Mouse (Mus musculus): ENCODE measurements around the gene Sema3g. TPM values are rescaled to one million over a fixed set of nuclear protein-coding genes. Genes with fewer than 3 reads are reported as not detected.
A peak's percentile ranks its signal among the peaks of the same experiment; 100 is the strongest.

Gene Sema3g
- total RNA-seq (2021) = 6.3 and 7.5 TPM in 2 replicates
- long read RNA-seq, full-length matches to known transcripts = 1 of 4 reads
- long read RNA-seq, partial matches to known transcripts = 3 of 4 reads
- long read RNA-seq, other reads (novel, unspliced or antisense) = 0 of 4 reads

DNA sequence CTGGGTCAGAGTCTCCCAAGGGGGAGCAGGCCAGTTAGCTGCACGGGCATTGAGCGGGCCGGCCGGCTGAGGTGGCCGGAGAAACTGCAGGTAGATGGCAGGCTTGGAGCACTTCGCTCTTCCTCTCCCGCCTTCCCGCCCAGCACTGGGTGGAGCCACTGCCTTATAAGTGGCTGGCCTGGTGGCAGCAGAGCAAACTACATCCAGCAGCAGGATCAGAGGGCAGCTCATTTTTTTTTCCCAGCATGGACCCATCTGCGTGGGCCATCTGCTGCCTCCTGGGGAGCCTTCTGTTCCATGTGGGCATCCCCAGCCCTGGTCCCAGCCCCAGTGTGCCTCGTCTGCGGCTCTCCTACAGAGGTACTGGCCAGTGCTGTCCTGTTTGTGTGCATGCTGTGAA lies at the start of gene Sema3g:
Sema3g (plus strand) TSS at position 195 of the 400 bp plus-strand sequence.
- DNase-seq = peak; percentile 56

- DNase-seq = peak; percentile 25
Observed at GRCm38 (mm10) chr14:31168425-31168824, 49.2 kb upstream of the Sema3g start, which contains the start of gene Stab1. Stab1 (minus strand) TSS chr14:31168641.

DNA sequence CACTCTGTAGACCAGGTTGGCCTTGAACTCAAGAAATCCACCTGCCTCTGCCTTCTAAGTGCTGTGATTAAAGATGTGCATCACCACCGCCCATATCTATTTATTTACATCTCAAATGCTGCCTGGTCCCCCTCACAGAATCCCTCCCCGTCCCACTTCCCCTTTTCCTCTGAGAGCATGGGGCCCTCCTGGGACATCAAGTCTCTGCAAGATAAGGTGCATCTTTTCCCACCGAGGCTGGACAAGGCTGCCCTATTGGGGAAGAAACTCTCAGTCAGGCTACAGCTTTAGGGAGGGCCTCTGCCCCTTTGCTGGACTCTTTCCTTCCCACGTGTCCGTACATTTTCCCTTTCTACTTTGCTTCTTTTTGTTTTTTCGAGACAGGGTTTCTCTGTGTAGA lies 48.2 kb upstream of the Sema3g start:
- no peak for DNase-seq

GRCm38 (mm10) chr14:31170963-31171362 lies 46.7 kb upstream of the Sema3g start:
- DNase-seq = no peak

DNA sequence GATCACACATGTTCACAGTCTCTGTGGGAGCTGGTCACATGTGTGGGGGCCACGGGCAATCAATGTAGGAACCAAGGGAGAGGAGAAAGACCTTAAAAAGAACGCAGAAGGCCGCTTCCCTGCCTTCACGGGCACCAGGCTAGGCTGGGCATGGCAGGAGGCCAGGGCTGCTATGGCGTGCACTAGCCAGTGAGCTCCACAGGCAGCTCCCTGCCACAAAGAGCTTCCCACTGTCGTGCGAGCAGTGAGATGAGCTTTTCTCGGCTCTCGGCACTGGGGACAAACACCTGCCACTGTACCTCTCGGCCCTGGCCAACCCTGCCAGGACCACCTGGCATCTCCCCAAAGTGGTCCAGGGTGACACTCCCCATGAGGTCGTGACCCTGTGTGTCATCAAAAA lies 46.3 kb upstream of the Sema3g start:
- peak; percentile 54 for DNase-seq

DNA sequence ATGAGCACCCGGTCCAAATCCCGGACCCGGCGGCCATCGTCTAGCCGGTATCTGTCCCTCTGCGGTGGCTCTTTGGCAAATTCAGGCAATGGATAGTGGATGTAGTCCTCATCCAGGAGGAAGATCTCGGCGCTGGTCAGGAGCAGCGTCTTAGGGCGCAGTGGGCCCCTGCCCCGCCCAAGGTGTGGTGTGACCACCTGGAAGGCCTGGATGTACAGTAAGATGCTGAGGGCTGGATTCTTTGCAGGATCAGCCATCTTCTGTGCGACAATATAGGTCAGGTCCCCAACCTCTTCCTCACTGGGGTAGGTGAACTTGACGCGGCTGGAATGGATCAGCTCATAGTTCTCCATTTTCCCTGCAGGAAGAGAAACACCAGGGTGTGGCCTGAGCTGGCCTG lies 45.8 kb upstream of the Sema3g start:
- DNase-seq = no peak

DNA sequence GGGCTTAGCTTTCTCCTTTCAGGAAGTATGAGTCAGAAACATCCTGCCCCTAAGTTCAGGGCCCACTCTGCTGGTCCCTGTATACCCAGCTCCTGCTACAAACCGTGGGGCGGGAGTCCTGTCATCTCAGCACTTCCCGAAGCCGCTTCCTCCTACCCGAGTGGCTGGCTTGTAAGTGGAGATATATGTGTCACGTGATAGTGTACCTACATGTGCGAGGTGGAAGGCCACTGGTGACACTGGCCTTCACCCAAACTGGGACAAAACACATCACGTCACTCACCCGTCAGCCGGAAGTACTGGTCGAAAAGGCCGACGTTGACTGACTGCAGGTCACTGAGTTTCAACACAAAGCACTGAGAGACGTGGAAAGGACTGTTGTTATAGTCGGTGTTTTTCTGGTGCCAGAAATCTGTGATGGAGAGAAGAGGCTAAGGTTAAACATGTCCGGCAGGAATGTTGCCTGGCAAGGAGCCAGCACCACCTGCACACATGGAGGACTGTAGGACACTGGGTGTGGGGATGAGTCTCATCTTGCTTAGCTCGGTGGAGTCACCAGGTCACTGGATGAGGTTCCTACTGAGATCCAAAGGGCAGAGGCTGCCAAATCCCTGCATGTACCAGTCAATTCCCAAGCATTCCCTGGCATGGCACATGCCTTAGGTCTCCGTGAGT lies 44.7 kb upstream of the Sema3g start:
- no peak for DNase-seq

DNA sequence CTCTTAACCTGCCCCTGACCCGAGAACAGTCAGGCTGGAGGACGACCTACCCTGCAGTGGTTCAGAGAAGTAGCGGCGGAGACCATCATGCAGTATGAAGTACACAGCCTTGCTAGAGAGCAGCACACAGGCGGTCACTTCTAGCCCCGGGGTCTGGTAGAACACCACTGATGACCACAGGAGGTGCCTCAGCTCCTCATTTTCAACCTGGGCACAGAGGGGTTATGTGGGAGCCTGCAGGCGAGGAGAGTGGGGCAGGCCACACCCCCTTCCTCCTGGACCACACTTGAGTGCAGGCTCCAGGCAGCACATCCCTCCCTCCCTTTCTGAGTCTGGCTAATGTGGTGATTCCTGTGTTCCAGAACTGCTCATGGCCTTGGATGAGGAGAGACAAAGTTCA lies 44.1 kb upstream of the Sema3g start:
- DNase-seq = no peak

DNA sequence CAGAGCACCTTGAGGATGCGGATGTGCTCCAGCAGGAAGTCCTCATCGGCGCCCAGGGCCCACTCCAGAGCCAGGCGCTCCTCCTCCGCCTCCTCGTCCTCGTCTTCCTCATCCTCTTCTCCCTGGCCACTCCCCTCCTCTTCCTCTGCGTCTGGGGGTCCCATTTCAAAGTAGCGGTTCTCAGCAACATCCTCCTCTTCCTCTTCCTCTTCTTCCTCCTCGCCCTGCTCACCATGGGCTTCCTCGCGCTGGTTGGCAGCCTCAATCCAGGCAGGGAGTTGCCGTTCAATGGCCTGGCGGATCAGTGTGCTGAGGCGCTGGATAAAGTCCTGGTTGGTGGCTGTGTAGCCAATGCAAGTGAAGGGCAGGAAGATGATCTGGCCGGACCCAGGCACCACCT lies 40.4 kb upstream of the Sema3g start:
- no peak for DNase-seq

DNA sequence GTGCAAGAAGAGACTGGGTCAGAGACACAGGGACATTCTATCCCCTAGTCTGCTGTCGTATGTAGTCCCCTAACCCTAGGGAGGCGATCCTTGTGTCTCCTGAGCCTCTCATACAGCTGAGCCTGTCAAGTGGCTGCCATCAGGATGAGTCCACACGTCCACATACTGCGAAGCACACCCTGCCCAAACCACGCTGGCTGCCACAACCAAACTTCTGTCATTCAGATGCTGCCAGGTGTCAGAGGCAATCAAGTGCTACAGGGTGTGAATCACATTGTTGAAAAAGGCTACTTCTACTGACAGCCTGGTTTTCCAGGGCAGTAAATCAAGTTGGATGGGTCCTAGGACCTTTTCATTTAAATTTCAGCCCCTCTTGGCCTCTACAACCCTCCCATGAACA lies 39.9 kb upstream of the Sema3g start:
- DNase-seq = no peak

GRCm38 (mm10) chr14:31179677-31180365 lies 37.8 kb upstream of the Sema3g start:
- DNase-seq = no peak

- DNase-seq = no peak
Observed at GRCm38 (mm10) chr14:31181512-31181911, 36.1 kb upstream of the Sema3g start.

GRCm38 (mm10) chr14:31182786-31183290 lies 34.8 kb upstream of the Sema3g start:
- DNase-seq = no peak

- DNase-seq = no peak
Observed at GRCm38 (mm10) chr14:31183541-31183940, 34.1 kb upstream of the Sema3g start.

GRCm38 (mm10) chr14:31184195-31184594 lies 33.5 kb upstream of the Sema3g start:
- no peak for DNase-seq

DNA sequence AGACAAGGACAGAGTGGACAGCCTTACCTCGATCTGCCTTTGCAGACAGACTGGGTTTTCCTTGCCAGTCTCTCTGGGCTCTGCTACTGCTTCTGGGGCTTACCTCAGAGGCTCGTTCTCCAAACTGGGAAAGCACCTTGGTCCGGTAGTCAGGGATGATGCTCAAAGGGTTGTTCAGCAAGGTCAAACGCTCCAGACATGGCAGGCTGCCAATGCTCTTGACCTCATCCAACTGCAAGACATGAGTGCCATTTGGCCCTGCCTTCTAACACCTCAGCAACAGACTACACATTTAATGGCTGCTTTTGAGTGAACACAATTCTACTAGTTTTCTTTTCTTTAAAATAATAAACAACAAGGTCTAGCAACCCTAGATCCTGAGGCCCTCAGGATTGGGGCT lies 31.0 kb upstream of the Sema3g start:
- peak; percentile 68 for DNase-seq

GRCm38 (mm10) chr14:31188771-31189181 lies 28.9 kb upstream of the Sema3g start:
- DNase-seq = no peak

- no peak for DNase-seq
Observed at GRCm38 (mm10) chr14:31189348-31189747, 28.3 kb upstream of the Sema3g start.

DNA sequence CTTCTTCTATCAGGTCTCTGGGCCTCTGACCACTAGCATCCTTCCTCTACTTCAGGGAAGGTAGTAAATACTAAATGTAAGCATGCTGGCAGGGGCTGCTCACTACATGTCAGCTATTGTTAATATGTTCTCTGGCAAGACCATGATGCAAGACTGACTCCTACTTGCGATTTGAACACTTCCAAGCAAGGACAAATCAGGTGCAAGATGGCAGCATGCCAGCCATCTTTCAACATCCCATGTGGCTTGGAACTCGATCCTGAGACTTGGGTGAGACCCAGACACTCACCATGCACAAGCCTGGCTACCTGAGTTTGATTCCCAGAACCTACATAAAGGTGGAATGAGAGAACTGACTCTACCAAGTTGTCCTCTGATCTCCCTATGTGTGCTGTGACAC lies 25.7 kb upstream of the Sema3g start:
- DNase-seq = no peak

DNA sequence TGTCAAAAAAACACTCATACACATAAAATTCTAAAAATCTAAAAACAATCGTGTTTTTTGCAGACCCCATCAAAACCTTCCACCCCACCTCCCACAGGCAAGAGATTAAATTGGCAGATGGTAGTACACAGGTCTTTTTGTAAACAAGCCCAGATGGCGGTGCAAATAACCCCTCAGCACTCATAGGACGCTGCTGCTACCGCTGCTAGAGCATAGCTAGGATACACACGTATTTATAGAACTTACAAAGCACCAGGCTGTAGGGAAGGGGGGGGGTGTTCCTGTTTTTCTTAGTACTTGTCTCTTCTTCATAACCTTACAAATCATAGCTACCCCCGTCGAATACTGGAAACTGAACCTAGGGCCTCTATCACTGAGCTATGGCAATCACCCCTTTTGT lies 23.9 kb upstream of the Sema3g start:
- DNase-seq = no peak

DNA sequence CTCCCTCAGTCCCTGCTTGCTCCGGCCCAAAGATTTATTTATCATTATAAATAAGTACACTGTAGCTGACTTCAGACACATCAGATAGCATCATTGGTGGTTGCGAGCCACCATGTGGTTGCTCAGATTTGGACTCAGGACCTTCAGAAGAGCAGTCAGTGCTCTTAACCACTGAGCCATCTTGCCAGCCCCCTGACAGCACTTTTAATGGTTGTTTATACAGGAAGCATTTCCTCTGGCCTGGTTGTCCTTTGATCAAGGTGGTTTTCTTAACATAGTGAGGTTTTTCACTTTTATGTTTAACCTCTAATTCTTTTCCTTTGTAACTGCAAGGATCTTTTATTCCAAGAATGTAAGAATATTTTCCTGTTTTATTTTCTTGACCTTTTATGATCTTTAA lies 23.2 kb upstream of the Sema3g start:
- no peak for DNase-seq

DNA sequence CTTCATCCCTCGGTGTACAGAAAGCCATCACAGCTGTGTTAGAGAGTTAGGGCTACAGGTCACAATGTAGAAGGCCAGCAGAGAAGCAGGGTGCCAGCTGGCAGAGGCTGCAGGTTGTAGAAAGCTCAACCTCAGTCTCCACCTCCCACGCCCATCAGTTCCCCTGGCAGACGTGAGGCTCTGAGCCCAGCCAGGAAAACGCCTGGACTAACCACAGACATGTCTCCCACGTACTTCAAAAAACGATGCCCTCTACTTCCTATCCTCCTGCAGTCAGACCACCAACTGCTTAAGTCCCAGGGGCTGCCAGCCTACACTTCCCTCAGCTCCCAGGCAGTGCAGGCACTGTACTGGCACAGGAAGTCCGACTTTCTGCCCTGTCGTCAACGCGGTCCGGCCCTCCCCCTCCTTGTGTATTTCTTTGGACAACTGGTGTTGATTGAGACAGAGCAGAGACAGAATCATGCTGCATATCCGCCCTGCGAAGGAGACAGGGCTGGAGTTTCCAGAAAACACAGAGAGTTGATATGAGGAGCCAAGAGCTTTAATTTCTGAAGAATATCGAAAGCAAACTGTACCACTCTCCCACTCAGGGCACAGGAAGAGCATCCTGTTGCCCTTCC lies 22.7 kb upstream of the Sema3g start:
- peak; percentile 78 for DNase-seq

DNA sequence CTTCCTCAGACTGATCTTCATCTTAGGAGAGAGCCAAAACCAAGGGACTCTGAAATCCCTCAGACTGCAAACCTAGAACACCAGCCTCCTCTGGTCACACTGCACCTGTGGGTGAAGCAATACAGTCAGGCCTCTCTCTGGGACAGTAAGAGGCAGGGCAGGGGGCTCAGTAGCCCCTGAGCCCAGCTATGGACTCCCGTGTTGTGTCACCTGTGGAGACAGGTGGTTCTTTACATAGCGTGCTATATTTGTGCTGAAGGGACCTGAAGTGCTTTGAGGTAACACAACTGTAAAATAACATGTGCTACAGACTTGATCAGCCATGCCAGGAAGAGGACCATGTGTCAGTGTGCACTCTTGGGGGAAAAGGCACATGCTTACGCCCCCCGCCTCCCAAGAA lies 22.1 kb upstream of the Sema3g start:
- no peak for DNase-seq

Data from adrenal gland, postnatal 25 days (tissue).